Mouse (Mus musculus) liver, embryonic 14.5 days (tissue): Measurements from ENCODE around the gene Lamp1.
"Not testable (repeated sequence)": the region's sequence is repeated elsewhere in the genome, so short reads cannot be mapped to it uniquely, and the experiment has no call there.

ENCODE experiments used
- CTCF ChIP-seq: IDR thresholded peaks from 2 replicates; pipeline ENCODE4 v1.5.1; 2016; ENCODE audit warnings: antibody characterized with exemption, low read depth, control low read depth
- EP300 ChIP-seq: IDR thresholded peaks from 2 replicates; pipeline ENCODE4 v1.6.1; 2016; ENCODE audit warnings: antibody characterized with exemption, low read depth

DNA sequence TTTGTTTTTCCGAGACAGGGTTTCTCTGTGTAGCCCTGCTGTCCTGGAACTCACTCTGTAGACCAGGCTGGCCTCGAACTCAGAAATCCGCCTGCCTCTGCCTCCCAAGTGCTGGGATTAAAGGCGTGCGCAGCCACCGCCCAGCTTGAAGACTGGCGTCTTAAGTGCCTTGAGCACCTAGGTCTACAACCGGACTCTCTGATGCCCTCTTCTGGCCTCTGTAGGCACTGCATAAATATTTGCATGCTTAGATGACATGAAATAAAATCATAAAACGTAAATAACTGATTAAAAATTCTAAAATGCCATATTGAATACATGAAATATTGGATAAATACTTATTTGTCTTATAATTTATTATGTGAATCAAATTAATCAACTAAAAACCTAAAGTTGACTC, 26.7 kb upstream of the Lamp1 start:
- peak; percentile 80 for TF ChIP-seq CTCF
- TF ChIP-seq EP300, result not testable (repeated sequence)
